Mouse (Mus musculus): ENCODE data around the gene 4930518I15Rik. TPM values are rescaled to one million over a fixed set of nuclear protein-coding genes. Genes with fewer than 3 reads are reported as not detected.
"Not testable (repeated sequence)": the region's sequence is repeated elsewhere in the genome, so short reads cannot be mapped to it uniquely, and the experiment has no call there.

Gene 4930518I15Rik
- polyA plus RNA-seq, 1 experiment from 2014 or later: 8.0 TPM

DNA sequence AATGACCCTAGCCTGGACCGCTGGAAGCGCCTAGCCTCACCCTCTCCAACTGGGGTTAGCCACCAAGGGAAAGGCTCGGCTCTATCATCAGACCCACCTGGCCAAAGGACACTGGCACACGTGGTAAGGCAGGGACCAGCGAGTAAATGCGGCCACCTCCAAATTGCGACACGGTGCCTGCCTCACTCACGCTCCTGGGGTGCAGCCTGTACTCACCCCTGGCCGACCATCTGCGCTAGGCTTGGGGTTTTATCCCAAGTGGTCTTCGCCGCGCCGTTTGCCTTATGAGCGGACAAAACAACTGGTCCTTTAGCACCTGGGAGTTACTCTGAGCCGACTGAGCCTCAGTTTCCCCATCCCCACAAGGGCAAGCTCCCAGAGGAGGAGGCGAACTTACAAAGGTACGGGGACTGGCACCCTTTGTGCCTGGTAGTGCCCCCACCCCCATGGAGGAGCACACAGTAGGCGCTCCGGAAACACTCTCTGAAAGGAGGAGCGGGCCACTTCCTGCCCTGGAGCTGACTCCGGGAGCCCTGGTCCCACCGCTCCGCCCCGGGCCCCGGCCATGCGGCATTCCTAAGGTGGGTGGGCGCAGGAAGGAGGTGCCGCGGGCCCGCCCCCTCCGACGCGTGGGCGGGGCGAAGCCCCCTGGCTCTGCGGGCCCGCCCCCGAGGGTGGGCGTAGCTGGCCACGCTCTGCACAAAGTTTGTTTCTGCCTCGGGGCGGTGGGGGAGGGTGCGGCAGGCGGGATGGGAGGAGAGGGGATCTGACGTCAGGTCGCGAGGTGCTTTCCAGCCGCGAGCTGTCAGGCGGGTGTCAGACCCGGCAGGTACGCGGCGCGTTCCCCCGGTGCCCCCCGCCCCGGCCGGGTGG lies 18.2 kb downstream of the 4930518I15Rik start, which contains the start of gene Tgif2:
Gene Tgif2 (plus strand): TSS at position 689 of the 873 bp plus-strand sequence.
- Histone ChIP-seq H3K4me1 (ENCODE audit: insufficient read depth, low read length) (peaks cover 32% of the 10 kb centered on the region), H3K4me2 (replicated peaks; ENCODE audit: low read depth, low read length) (peak within 1 kb of the TSS; percentile 86), H3K9me3 (ENCODE audit: low read length) (no peaks in the 10 kb centered on the region), H3K27me3 (ENCODE audit: insufficient read depth, low read length) (no peaks in the 10 kb centered on the region), H3K9ac (replicated peaks; ENCODE audit: low read length) (peak within 1 kb of the TSS; percentile 82), H3K36me3 (ENCODE audit: insufficient read depth, low read length) (peaks cover 30% of the 10 kb centered on the region), H3K4me3 (ENCODE audit: low read length) (peak within 1 kb of the TSS; percentile 78), H3K27ac (ENCODE audit: low read length) (peak within 1 kb of the TSS; percentile 94)
- peak; percentile 92 for ATAC-seq (ENCODE audit: low FRiP score, low TSS enrichment)
- 3% methylated on average over 47 of the region's 61 CpGs for WGBS

DNA sequence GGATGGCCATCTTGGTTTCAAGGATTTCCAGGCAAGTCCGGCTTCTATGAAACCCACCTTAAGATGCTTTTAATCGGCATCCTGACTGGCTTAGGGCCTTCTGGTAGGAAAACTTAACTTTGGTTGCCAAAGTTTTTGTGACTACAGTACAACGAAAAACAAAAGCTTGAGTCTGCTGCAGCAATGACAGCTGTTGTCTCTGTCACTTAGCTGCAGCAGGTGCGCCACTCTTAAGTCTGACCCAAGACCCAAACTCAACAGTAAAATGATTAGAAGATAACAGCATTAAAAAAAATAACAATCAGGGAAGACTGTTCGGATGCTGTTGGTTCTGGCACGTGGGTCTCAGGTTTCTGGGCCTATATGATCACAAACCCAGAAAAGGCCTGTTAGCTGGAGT lies 18.9 kb downstream of the 4930518I15Rik start:
- peak overlapping the region; percentile 82 for H3K9ac ChIP-seq (replicated peaks; ENCODE audit: low read length)
- peaks cover 4% of the 10 kb centered on the region; the same call in 1 of the 2 replicates for H3K9me3 ChIP-seq (ENCODE audit: low read length)
- H3K27me3 ChIP-seq (ENCODE audit: insufficient read depth, low read length): no peaks in the 10 kb centered on the region
- H3K36me3 ChIP-seq (ENCODE audit: insufficient read depth, low read length): peaks cover 34% of the 10 kb centered on the region
- peak overlapping the region; percentile 78 for H3K4me3 ChIP-seq (ENCODE audit: low read length)
- peaks cover 24% of the 10 kb centered on the region for H3K4me1 ChIP-seq (ENCODE audit: insufficient read depth, low read length)
- H3K27ac ChIP-seq (ENCODE audit: low read length): peak overlapping the region; percentile 82
- peak overlapping the region; percentile 86 for H3K4me2 ChIP-seq (replicated peaks; ENCODE audit: low read depth, low read length)
- ATAC-seq (ENCODE audit: low FRiP score, low TSS enrichment): no peak
- WGBS: 58% methylated on average over 6 of the region's 6 CpGs

DNA sequence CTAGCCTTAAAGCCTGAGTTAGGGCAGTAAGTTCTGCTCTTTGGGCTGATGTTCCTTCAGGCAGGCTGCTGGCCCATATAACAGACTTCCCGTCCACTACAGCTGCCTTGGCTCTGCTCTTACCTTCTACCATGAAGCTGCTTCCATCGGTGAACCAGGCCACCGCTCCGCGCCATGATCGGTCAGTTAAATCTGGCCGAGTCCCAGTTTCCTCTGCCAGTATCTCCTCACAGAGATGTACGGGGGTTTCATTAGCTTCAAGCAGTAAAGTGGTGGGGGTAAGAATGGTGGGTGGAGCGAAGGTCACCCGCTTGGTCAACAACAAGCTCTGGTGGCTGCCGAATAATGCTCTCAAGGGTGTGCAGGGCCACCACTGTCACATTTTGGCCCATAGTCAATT lies 23.4 kb downstream of the 4930518I15Rik start:
- WGBS: 98% methylated on average over 11 of the region's 11 CpGs
- H3K9me3 ChIP-seq (ENCODE audit: low read length): peaks cover 33% of the 10 kb centered on the region
- ATAC-seq (ENCODE audit: low FRiP score, low TSS enrichment): no peak

DNA sequence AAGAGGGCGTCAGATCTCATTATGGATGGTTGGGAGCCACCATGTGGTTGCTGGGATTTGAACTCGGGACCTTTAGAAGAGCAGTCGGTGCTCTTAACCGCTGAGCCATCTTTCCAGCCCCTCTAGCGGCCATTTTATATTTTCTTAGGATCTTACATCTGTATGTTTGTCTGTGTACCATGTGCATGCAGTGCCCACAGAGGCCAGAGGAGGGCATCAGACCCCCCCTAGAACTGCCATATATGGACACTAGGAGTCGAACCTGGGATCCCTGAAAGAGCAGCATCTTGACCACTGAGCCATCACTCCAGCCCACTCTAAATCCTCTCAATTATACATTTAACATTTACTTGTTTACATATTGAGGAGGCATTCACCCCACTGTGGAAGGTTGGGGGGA lies 32.6 kb downstream of the 4930518I15Rik start:
- 87% methylated on average over 5 of the region's 6 CpGs for WGBS
- not testable (repeated sequence) for H3K9ac ChIP-seq (replicated peaks; ENCODE audit: low read length); H3K4me2 ChIP-seq (replicated peaks; ENCODE audit: low read depth, low read length); H3K4me1 ChIP-seq (ENCODE audit: insufficient read depth, low read length); ATAC-seq (ENCODE audit: low FRiP score, low TSS enrichment); H3K27ac ChIP-seq (ENCODE audit: low read length); H3K36me3 ChIP-seq (ENCODE audit: insufficient read depth, low read length); H3K9me3 ChIP-seq (ENCODE audit: low read length); H3K4me3 ChIP-seq (ENCODE audit: low read length); H3K27me3 ChIP-seq (ENCODE audit: insufficient read depth, low read length)

More for the DNA sequence above, 23.4 kb downstream of the 4930518I15Rik start:
- Histone ChIP-seq H3K4me1 (ENCODE audit: insufficient read depth, low read length) (no peaks in the 10 kb centered on the region), H3K4me2 (replicated peaks; ENCODE audit: low read depth, low read length) (no peak overlapping the region), H3K27me3 (ENCODE audit: insufficient read depth, low read length) (no peaks in the 10 kb centered on the region), H3K36me3 (ENCODE audit: insufficient read depth, low read length) (peaks cover 79% of the 10 kb centered on the region), H3K4me3 (ENCODE audit: low read length) (no peak overlapping the region), H3K27ac (ENCODE audit: low read length) (no peak overlapping the region), H3K9ac (replicated peaks; ENCODE audit: low read length) (no peak overlapping the region)

DNA sequence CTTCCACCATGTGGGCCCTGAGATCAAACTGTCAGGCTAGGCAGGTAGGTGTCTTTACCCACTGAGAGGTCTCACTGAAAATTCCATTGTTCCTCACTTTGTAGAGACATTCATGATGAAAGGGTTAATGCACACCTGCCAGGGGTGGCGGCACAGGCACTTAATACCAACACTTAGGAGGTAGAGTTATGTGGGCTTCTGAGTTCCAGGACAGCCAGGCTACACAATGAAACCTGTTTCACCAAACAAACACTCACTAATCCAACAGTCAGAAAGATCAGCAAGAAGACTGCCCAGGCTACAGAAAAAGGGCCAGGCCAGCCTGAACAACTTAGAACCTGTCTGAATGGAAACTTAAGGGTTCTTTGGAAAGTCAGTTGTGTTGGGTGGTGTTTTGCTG lies 41.6 kb downstream of the 4930518I15Rik start:
- 50% methylated on average over 1 of the region's 1 CpGs for WGBS
- Histone ChIP-seq H3K36me3 (ENCODE audit: insufficient read depth, low read length) (no peaks in the 10 kb centered on the region), H3K4me2 (replicated peaks; ENCODE audit: low read depth, low read length) (no peak overlapping the region), H3K27ac (ENCODE audit: low read length) (peak overlapping the region; percentile 91; the same call in 1 of the 2 replicates), H3K4me3 (ENCODE audit: low read length) (no peak overlapping the region), H3K9ac (replicated peaks; ENCODE audit: low read length) (no peak overlapping the region), H3K27me3 (ENCODE audit: insufficient read depth, low read length) (no peaks in the 10 kb centered on the region), H3K4me1 (ENCODE audit: insufficient read depth, low read length) (peaks cover 31% of the 10 kb centered on the region), H3K9me3 (ENCODE audit: low read length) (no peaks in the 10 kb centered on the region)
- ATAC-seq (ENCODE audit: low FRiP score, low TSS enrichment): no peak

DNA sequence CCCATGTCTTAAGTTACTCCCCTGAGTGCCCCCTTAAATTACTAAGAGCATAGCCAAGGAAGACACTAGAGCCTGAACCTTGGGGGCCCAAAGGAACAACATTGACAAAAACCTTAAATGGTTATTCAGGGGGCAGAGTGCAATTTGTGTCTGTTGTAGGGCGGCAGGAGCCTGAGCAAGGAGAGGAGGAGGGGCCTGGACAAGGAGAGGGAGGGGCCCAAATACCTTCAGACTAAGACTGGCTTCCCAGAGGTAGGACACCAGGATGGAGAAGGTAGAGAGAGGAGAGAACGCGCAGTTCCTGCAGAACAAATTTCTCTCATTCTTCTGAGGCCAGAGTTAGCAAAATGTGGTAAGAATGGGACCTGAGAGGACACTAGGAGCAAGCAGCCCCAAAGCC lies 42.3 kb downstream of the 4930518I15Rik start:
- no peaks in the 10 kb centered on the region for H3K9me3 ChIP-seq (ENCODE audit: low read length)
- H3K4me1 ChIP-seq (ENCODE audit: insufficient read depth, low read length): peaks cover 31% of the 10 kb centered on the region
- H3K4me2 ChIP-seq (replicated peaks; ENCODE audit: low read depth, low read length): peak overlapping the region; percentile 23
- peak overlapping the region; percentile 14 for H3K9ac ChIP-seq (replicated peaks; ENCODE audit: low read length)
- H3K27ac ChIP-seq (ENCODE audit: low read length): peak overlapping the region; percentile 91
- no peaks in the 10 kb centered on the region for H3K27me3 ChIP-seq (ENCODE audit: insufficient read depth, low read length)
- ATAC-seq (ENCODE audit: low FRiP score, low TSS enrichment): no peak; the same call in 1 of the 2 replicates
- no peak overlapping the region for H3K4me3 ChIP-seq (ENCODE audit: low read length)
- no peaks in the 10 kb centered on the region for H3K36me3 ChIP-seq (ENCODE audit: insufficient read depth, low read length)
- WGBS: 52% methylated on average over 3 of the region's 3 CpGs

DNA sequence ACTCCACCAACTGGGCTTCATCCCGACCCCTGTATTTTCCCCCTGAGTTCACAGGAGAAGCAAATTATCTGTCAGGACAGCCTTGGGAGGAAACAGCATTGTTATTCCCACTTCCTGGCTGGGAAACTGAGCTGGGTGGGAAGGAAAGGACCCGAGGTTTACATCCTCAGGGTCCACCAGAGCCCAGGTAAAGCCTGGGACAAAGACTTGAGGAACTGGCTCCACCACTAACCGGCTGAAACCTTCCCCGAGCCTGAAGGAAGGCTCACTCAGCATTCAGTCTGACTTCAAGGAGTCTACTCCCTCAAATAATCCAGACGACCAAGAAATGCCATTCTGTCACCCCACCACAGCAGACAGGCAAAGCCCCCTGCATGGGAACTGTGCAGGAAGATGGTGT lies 42.9 kb downstream of the 4930518I15Rik start:
- Histone ChIP-seq H3K9me3 (ENCODE audit: low read length) (no peaks in the 10 kb centered on the region), H3K27ac (ENCODE audit: low read length) (peak overlapping the region; percentile 91), H3K4me3 (ENCODE audit: low read length) (no peak overlapping the region), H3K4me1 (ENCODE audit: insufficient read depth, low read length) (peaks cover 31% of the 10 kb centered on the region), H3K36me3 (ENCODE audit: insufficient read depth, low read length) (no peaks in the 10 kb centered on the region), H3K27me3 (ENCODE audit: insufficient read depth, low read length) (no peaks in the 10 kb centered on the region), H3K9ac (replicated peaks; ENCODE audit: low read length) (peak overlapping the region; percentile 14; the same call in 1 of the 2 replicates), H3K4me2 (replicated peaks; ENCODE audit: low read depth, low read length) (peak overlapping the region; percentile 23)
- peak; percentile 29; the same call in 1 of the 2 replicates for ATAC-seq (ENCODE audit: low FRiP score, low TSS enrichment)
- 7% methylated on average over 5 of the region's 5 CpGs for WGBS

DNA sequence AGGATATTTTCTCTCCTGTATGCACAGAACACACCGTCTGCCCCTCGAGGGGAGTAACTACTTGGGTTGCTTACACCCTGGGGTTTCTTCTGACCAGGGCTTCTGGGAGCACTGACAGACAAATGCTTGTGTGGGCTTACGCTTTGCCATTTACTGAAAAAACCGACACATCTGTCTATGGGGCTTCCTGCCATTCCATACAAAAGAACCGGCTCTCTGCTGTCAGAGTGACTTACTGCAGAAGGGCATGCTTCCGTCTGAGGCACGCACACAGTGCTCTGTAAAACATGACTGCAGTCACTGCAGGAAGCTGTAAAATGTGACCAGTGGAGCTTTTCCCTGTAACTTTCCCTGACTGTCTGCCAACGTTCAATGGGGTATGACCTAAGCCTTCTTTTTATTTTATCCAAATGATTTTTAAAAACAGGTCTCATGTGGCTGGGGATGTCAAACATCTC lies 43.4 kb downstream of the 4930518I15Rik start:
- 0 out of 2 replicates have a peak overlapping the region, but pooled peaks have one; percentile 14 for H3K9ac ChIP-seq (replicated peaks; ENCODE audit: low read length)
- H3K27me3 ChIP-seq (ENCODE audit: insufficient read depth, low read length): no peaks in the 10 kb centered on the region
- H3K4me2 ChIP-seq (replicated peaks; ENCODE audit: low read depth, low read length): peak overlapping the region; percentile 23
- WGBS: 1% methylated on average over 8 of the region's 8 CpGs
- H3K4me1 ChIP-seq (ENCODE audit: insufficient read depth, low read length): peaks cover 35% of the 10 kb centered on the region
- H3K27ac ChIP-seq (ENCODE audit: low read length): peak overlapping the region; percentile 91
- ATAC-seq (ENCODE audit: low FRiP score, low TSS enrichment): peak; percentile 84
- no peak overlapping the region for H3K4me3 ChIP-seq (ENCODE audit: low read length)
- H3K9me3 ChIP-seq (ENCODE audit: low read length): no peaks in the 10 kb centered on the region
- no peaks in the 10 kb centered on the region for H3K36me3 ChIP-seq (ENCODE audit: insufficient read depth, low read length)

DNA sequence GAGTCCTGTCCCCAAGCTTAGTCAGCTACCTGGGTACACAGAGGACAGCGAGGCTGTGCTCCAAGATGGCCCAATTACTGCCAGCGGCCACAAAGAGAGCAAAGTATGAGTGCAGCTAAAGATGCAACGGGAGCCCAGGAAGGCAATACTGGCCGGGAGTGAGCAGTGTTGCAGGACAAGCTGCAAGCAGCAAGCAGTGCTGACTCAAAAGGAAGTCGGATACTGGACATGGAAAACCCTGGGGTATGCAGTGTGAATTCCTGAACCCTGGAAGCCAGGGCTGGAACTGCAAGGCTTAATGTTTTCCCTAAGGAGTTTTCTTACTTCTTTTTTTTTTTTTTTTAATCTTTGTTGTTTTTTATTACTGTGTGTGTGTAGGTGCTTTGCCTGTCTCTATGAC lies 46.2 kb downstream of the 4930518I15Rik start:
- Histone ChIP-seq H3K4me2 (replicated peaks; ENCODE audit: low read depth, low read length) (no peak overlapping the region), H3K4me1 (ENCODE audit: insufficient read depth, low read length) (peaks cover 35% of the 10 kb centered on the region), H3K9me3 (ENCODE audit: low read length) (no peaks in the 10 kb centered on the region), H3K9ac (replicated peaks; ENCODE audit: low read length) (no peak overlapping the region), H3K27ac (ENCODE audit: low read length) (no peak overlapping the region), H3K4me3 (ENCODE audit: low read length) (no peak overlapping the region), H3K36me3 (ENCODE audit: insufficient read depth, low read length) (no peaks in the 10 kb centered on the region), H3K27me3 (ENCODE audit: insufficient read depth, low read length) (no peaks in the 10 kb centered on the region)
- 67% methylated on average over 5 of the region's 5 CpGs for WGBS
- no peak for ATAC-seq (ENCODE audit: low FRiP score, low TSS enrichment)

DNA sequence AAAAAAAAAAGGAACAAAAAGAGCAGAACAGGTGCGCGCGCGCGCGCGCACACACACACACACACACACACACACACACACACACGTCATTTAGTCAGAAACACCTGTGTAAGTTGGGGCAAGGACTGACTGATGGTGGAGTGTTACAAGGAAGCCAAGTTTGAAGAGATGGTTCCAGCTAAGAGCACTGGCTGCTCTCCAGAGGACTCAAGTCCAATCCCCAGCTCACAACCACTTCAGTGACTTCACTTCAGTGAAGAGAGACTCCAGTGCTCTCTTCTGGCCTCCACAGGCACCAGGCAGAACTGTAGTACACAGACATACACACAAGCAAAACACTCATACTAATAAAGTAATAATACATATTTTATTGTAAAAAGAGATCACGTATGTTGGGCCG lies 47.0 kb downstream of the 4930518I15Rik start:
- H3K4me1 ChIP-seq (ENCODE audit: insufficient read depth, low read length): peaks cover 28% of the 10 kb centered on the region
- WGBS: 93% methylated on average over 10 of the region's 10 CpGs

More for the DNA sequence above, 47.0 kb downstream of the 4930518I15Rik start:
- Histone ChIP-seq H3K9me3 (ENCODE audit: low read length) (no peaks in the 10 kb centered on the region), H3K4me2 (replicated peaks; ENCODE audit: low read depth, low read length) (no peak overlapping the region), H3K36me3 (ENCODE audit: insufficient read depth, low read length) (no peaks in the 10 kb centered on the region), H3K9ac (replicated peaks; ENCODE audit: low read length) (no peak overlapping the region), H3K27ac (ENCODE audit: low read length) (no peak overlapping the region), H3K4me3 (ENCODE audit: low read length) (no peak overlapping the region), H3K27me3 (ENCODE audit: insufficient read depth, low read length) (no peaks in the 10 kb centered on the region)
- no peak for ATAC-seq (ENCODE audit: low FRiP score, low TSS enrichment)

All from kidney, embryonic 16.5 days (tissue).